Mouse (Mus musculus): ENCODE data around the gene Kcnd3.

DNA sequence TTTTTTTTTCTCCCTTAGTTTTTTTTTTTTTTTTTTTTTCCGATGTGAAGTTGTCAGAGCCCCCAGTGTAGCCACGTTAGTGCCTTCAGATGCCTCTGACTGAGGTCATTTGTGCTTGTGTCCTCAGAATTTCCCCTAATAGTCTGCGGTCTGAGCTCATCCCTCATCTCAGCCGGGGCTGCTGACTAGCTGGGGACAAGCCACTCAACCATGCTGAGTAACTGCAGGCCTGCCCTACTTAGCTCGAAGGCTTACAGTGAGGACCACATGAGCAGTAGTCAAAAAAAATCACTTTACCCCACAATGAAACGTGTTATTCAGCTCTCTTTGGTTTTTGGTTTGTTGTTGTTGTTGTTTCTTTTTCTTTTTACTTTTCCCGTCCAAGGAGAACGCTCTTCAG, 169.0 kb downstream of the Kcnd3 start:
- TF ChIP-seq CTCF (IDR thresholded peaks at IDR 0.05; ENCODE audit: borderline replicate concordance, control insufficient read depth, extremely low read depth, insufficient read depth, low read length, poor library complexity) (no peak), POLR2A (IDR thresholded peaks at IDR 0.05; ENCODE audit: control insufficient read depth, extremely low read depth, insufficient read depth, low read length, poor library complexity) (no peak)

Data from thymus, adult 2 months (tissue).